Mouse (Mus musculus) erythroblast, adult 5-6 weeks (primary cell): ENCODE measurements at regions not wholly inside any gene's neighbourhood (a gene's known extent, or its start where the extent isn't known, plus 50 kb on each side); places are given as distances from the start of the nearest gene placed in this dataset.

Experiments
- ATAC-seq: replicated peaks from 2 replicates; pipeline ENCODE4 v1.8.0; 2016; ENCODE audit warnings: moderate number of reproducible peaks, mild to moderate bottlenecking, moderate TSS enrichment, inconsistent platforms; ENCODE audit not compliant: poor library complexity, low FRiP score, severe bottlenecking

DNA sequence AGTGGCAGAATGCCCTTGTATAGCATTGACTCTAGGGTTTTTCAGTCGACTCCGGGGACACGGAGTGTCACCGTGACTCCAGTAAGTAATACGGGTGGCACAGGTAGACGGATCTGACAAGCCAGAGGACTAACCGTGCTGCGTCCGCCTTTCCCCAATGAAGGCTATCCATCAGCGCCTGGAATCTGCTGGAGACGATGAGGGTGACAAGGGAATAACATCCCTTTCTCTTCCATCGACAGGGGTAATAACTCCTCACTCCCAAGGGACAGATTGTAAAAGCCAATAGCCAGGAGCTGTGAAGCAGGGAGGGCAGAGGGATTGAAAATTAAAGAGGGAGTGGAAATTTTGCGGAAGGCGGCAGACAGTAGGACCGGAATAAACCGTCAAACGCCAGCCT lies 151.5 kb downstream of the Zfp281 start:
- ATAC-seq, result no peak

GRCm38 (mm10) chr1:136777263-136777980 lies 152.7 kb downstream of the Zfp281 start:
- ATAC-seq, result no peak

DNA sequence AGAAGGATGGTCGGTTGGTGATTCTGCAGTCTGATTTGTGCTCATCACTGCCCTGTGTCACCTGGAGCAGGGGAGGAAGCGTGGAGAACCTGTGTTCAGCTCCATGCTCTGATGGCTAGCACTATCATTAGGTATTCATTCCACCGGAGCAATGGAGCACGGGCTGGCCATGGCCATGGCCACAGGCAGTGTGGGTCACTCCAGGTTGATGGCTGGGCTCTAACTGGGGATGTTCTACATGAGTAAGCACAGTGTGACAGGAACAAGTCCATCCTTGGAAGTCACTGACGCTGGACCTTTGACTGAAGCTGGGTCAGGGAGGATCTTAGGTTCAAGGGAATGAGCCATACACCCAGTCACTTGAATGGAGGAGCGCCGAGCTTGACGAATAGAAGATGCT lies 154.7 kb downstream of the Zfp281 start:
- ATAC-seq, result no peak

- ATAC-seq, result no peak
Measured at GRCm38 (mm10) chr1:136781561-136782025, 156.9 kb downstream of the Zfp281 start.

DNA sequence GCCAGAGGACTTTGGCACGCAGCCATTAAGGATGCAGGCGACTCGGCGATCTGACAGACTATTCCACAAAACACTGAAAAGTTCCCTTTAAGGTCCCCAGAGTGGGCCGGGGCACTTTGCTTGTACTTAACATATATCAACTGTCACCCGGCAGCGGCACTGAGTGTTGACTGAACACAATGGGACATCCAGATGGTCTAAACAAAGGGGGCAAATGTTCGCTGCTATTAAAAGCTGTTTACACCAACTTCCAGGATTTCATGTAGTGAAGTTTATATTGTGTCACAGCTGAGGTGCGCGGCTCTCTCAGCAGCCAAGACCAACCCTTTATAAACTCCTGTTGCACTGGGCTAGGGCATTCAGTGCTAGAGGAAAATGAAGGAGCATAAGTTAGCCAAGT lies 157.6 kb downstream of the Zfp281 start:
- ATAC-seq, result no peak

GRCm38 (mm10) chr1:136784178-136784577 lies 159.5 kb downstream of the Zfp281 start:
- no peak for ATAC-seq

DNA sequence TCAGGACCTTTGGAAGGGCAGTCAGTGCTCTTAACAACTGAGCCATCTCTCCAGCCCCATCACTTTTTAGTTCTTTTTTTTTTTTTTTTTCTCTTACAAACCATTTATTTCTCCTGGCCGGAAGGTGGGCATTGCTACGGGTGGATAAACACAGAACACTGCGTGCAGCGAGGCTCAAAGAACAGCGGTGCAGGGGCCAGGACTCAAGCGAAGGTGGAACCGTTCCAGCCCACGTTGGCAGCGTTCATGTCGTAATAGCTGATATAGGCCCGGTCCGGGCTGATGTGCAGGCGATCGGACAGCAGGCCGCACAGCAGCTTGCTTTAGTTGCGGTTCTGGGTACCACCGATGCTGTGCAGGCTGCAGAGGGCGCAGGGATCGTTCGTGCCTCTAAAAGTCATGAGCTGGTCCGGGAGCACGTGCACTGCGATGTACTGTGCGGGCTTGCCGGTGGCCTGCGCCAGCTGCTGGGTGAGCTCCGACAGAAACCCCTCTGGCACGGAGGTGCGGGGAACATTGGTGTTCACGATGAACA lies 164.3 kb downstream of the Zfp281 start:
- no peak for ATAC-seq

DNA sequence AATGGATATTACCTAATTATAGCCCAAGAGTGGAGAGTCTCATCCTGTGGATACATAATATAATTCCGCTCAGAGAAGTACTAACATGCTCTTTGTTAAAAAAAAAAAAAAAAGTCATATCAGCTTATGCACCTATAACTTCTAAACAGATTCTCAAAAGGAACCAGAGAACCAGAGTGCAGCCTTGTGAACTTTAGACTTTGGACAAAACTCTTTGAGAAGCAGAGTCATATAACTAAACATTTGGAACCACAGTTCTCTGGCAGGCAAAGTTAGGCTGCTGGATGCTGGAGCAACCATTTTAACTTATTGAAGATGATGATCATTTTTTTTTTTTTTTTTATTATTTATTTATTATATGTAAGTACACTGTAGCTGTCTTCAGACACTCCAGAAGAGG lies 166.9 kb downstream of the Zfp281 start:
- ATAC-seq, result no peak
